Mouse (Mus musculus) mesoderm, embryonic 11.5 days (tissue): ENCODE results near the gene Upk3a.

Source experiments
- DNase-seq: peaks from one replicate; pipeline ENCODE4 v3.0.0-alpha.2; 2012; ENCODE audit warnings: low read depth, low spot score

The Upk3a gene

GRCm38 (mm10) chr15:85049758-85050157, 32.8 kb downstream of the Upk3a start:
- no peak for DNase-seq

- no peak for DNase-seq
These were observed 37.2 kb downstream of the Upk3a start for GRCm38 (mm10) chr15:85054098-85054497.

DNA sequence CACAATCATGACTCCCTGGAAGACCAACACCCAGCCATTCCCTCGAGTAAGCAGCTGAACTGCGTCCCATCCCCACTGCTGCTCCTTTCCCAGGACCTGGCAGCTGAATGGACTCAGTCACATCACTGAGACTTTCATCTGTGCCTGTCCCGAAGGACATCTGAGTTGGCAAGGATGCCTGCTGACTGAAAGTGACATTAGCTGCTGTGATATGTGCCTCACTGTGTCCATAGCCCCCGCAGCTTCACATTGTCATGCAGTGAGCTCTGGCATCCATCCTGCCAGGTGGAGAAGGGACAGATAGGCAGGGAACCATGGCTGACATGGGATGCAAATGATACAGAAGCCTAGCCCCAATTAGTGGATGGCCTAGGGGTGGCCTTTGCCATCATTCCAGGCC, 38.2 kb downstream of the Upk3a start:
- no peak for DNase-seq

- no peak for DNase-seq
These were observed 46.5 kb downstream of the Upk3a start for GRCm38 (mm10) chr15:85063421-85063820.

DNA sequence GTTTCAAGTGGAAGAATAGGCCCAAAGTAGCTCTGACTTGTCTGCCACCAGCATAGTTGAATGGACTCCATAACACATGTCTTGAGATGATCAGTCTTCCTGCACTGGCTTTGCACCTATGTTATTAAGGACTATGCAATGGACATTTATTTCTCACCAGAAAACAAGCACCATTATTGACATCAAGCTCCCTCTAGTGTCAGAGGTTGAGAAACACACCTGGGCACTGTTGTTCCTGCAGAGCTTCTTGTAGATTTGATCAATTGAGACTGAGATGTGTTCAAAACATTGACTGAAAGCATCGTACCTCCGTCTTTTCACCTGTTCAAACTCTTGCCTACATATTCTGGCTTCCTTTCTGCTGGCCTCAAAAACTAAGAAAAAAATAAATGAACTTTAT, 53.6 kb downstream of the Upk3a start:
- peak; percentile 56 for DNase-seq
